Mouse (Mus musculus): ENCODE data around the gene Skint9.
"Not testable (repeated sequence)": the region's sequence is repeated elsewhere in the genome, so short reads cannot be mapped to it uniquely, and the experiment has no call there.

Gene Skint9

DNA sequence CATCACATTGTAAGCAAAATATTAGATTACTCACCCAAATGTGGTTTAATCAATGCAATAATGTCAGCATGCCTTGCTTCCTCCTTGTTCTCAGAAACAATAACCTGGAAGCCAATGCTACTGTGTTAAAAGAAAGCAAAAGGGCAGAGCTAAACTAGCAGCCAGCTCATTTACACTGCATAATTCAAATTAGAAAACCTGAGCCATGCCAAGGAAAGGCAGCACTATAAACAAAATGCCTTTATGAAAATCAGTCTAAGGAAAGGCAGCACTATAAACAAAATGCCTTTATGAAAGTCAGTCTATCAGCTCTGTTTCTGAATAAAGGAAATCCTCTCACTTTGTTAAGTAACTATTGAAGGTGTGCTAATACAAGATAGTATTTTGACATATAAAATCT lies at the start of gene Skint9:
Gene Skint9 (minus strand): TSS at position 101 of the 400 bp plus-strand sequence.
- DNase-seq (ENCODE audit: low spot score) = no peak

DNA sequence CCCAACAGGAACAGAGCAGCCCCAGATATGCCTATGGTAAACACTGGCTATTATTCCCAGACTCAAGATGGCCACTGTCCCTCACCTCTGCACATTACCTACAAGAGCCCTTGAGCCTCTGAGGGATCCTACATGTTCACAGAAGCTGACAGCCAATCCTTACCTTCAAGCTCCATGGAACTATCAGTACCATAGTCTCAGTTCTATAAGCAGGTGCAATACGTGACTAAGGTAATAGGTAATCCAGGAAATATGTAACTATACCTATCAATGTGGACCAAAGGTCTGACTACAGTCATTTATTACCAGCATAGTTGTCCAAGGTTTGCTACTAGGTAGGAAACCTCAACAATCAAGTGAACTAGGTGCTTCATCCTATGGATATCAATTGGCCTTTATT lies 1.1 kb downstream of the Skint9 start:
- no peak for DNase-seq (ENCODE audit: low spot score)

DNA sequence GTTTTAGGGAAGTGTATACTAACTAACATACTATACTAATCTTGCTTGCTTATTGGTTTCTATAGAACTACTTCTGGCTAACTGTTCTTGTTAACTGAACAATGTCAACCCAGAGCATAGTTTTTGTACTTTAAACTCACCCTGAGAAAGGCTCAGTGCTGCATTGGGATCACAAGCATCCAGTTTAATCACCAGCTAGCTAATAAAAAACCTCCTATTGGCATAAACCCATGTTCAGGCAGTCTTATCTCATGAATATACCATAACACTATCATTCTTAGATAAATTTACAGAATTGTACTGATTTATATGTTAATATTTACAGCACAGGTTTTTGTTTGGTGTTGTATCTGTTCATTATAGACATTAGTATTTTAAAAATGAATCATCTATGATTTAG lies 1.6 kb downstream of the Skint9 start:
- DNase-seq (ENCODE audit: low spot score) = no peak

DNA sequence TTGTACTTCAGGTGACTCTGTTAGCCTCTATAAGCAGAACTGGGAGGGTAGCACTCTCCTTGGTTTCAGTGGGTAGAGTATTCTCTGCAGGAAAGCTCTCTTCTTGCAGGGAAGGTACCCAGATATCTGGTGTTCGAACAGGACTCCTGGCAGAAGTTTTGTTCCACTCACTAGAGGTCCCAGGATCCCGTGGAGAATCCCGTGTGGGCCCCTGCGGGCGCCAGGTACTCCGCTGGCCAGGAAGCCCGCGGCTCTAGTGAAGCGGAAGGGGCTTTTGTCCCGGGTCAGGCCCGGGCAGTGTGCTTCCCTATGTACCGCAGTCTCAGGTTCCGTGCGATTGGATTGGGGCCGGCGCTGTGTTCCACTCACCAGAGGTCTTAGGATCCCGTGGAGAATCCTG lies 84.7 kb downstream of the Skint9 start:
- not testable (repeated sequence) for DNase-seq (ENCODE audit: low spot score)

All from c-Kit-positive CD71-positive TER-119-positive erythroid progenitor cells, embryonic 14.5 days (primary cell).